Mouse (Mus musculus): Measurements from ENCODE around the gene Ebf1.

Gene Ebf1

DNA sequence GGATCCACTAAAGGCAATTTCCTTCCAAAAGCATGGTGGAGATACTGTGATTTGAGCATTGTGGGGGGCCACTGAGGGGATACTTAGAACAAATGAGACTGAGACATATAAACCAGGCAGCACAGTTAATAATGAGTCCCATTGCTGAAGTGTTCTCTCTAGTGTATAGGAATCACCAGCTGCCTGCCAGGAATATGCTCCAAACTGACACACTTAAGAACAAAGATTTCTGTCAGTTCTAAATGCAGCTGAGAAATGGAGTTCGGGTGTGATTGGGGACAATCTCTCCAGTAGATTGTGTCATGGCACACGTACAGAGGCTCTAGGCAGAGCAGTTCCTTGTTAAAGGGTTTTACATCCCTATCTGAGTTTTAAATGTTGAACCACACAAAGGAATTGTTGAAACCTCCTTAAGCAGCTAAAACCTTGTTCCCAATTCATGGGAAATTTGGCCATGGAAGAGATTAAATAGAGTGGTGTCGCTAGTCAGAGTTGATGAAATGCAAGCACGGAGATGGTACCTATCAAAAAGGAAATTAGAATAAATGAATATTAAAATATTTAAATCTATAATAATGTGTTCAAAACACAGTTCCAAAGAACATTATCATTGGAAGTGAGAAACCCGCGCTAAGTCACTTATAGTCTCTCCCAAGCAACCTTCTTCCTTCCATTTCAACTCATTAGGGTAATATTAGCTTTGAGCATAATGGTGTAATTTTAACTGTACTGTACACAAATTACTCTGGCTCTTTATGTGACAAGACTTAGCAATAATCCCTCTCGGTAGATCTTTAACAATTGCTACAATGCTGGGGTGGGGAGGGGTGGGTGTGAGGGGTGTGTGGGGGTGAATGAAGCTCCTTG is 438.9 kb downstream of the Ebf1 start:
- DNase-seq (ENCODE audit: low spot score), result no peak

All from retina, embryonic 14.5 days (tissue).